Mouse (Mus musculus) spleen, postnatal 14 days (tissue): ENCODE results near the gene Diaph3.

ENCODE experiments used
- DNase-seq, 2 experiments: peaks; one replicate each; pipeline ENCODE4 v3.0.0; 2021 to 2022; ENCODE audit warnings: low spot score in 2 of 2

Gene Diaph3

GRCm38 (mm10) chr14:86646499-86647120 lies 494.4 kb downstream of the Diaph3 start:
- DNase-seq: no peak

- DNase-seq: no peak
Observed at GRCm38 (mm10) chr14:86642831-86643241, 498.2 kb downstream of the Diaph3 start.

- no peak for DNase-seq
Observed at GRCm38 (mm10) chr14:86641839-86642238, 499.2 kb downstream of the Diaph3 start.

- no peak for DNase-seq
Observed at GRCm38 (mm10) chr14:86640086-86640485, 500.9 kb downstream of the Diaph3 start.

- no peak for DNase-seq
Observed at GRCm38 (mm10) chr14:86635594-86636140, 505.4 kb downstream of the Diaph3 start.

- no peak for DNase-seq
Observed at GRCm38 (mm10) chr14:86635052-86635451, 506.0 kb downstream of the Diaph3 start.

GRCm38 (mm10) chr14:86633799-86634198 lies 507.2 kb downstream of the Diaph3 start:
- DNase-seq: no peak

- DNase-seq: no peak
Observed at GRCm38 (mm10) chr14:86624816-86625425, 516.1 kb downstream of the Diaph3 start.

- DNase-seq: no peak
Observed at GRCm38 (mm10) chr14:86619637-86620036, 521.4 kb downstream of the Diaph3 start.
